ENCODE assay signal across 22 mouse cellular contexts in genomic region chr1:79614456-79614855, GRCm38 (mm10). TPM values are rescaled to one million over a fixed set of nuclear protein-coding genes. Genes with fewer than 3 reads are reported as not detected.
DNase-seq lines count a peak whose midpoint lies in the region; ATAC-seq and TF ChIP-seq lines count a peak whose summit lies in the region.
"Had no signal": no experiment of that assay in that cellular context is flagged by ENCODE, and none has a peak within 500 bp of the region (broad histone marks: within the 10 kb centered on the region; RNA-seq: fewer than 3 reads in every experiment).

No protein-coding gene starts in this region.

- TF ChIP-seq CTCF in liver, embryonic 14.5 days (IDR thresholded peaks at IDR 0.05; ENCODE audit: low read depth): peak; percentile 15; the same call in 1 of the 2 replicates

- H3K4me1 ChIP-seq in liver, embryonic 14.5 days (replicated peaks; ENCODE audit: control insufficient read depth in 2 of 2, insufficient read depth in 2 of 2, low read length in 1 of 2): no peaks in the 10 kb centered on the region
- H3K4me1 ChIP-seq in liver, embryonic 12.5 days: no peaks in the 10 kb centered on the region
- H3K4me1 ChIP-seq in ES-E14 (ENCODE audit: control insufficient read depth in 2 of 2, insufficient read depth in 2 of 2, low read length in 2 of 2, poor library complexity in 1 of 2): no peaks in the 10 kb centered on the region
- no peaks in the 10 kb centered on the region for H3K4me1 ChIP-seq in midbrain, embryonic 14.5 days (ENCODE audit: control insufficient read depth, insufficient read depth, low read length)
- no peaks in the 10 kb centered on the region for H3K4me1 ChIP-seq in midbrain, embryonic 11.5 days (ENCODE audit: control insufficient read depth, insufficient read depth, low read length)
- H3K4me1 ChIP-seq: forebrain, embryonic 10.5 days; limb, embryonic 15.5 days; neural tube, embryonic 12.5 days had no signal

- no peak for ATAC-seq in liver, embryonic 14.5 days (ENCODE audit: insufficient read depth)
- ATAC-seq in liver, embryonic 12.5 days: no peak
- ATAC-seq in midbrain, embryonic 14.5 days (ENCODE audit: low FRiP score, low TSS enrichment): no peak
- ATAC-seq in midbrain, embryonic 11.5 days (ENCODE audit: low FRiP score): no peak
- ATAC-seq: hindbrain, postnatal 0 days; liver, postnatal 0 days had no signal

- H3K4me2 ChIP-seq in liver, embryonic 14.5 days (ENCODE audit: low read depth): no peak overlapping the region
- no peak overlapping the region for H3K4me2 ChIP-seq in liver, embryonic 12.5 days
- no peak overlapping the region for H3K4me2 ChIP-seq in midbrain, embryonic 14.5 days (ENCODE audit: low read length)
- no peak overlapping the region for H3K4me2 ChIP-seq in midbrain, embryonic 11.5 days
- H3K4me2 ChIP-seq: limb, embryonic 15.5 days; neural tube, embryonic 12.5 days had no signal

- no peak for DNase-seq in liver, embryonic 14.5 days (ENCODE audit: low read depth in 3 of 3, low spot score in 3 of 3)
- peak; percentile 36 to 47 for DNase-seq in B cell, adult 2 months
- peak; percentile 16 for DNase-seq in ES-E14 (ENCODE audit: low read depth, low spot score)
- DNase-seq in ZHBTc4 (ENCODE audit: low read depth, low spot score): peak; percentile 62
- DNase-seq in midbrain, embryonic 14.5 days: no peak
- no peak for DNase-seq in midbrain, embryonic 11.5 days (ENCODE audit: low spot score, missing footprints)
- no peak for DNase-seq in kidney, postnatal 10 days
- DNase-seq: adrenal gland, adult 2 months; cerebellum, adult 2 months; cerebellum, postnatal 36 days; gastrocnemius, postnatal 14 days; heart, adult 2 months; kidney, adult 8-10 months; liver, postnatal 0 days; lung, postnatal 4 days; right cerebral cortex, adult 18-20 months; thymus, adult 18-20 months had no signal

- TF ChIP-seq EP300 in liver, embryonic 14.5 days (IDR thresholded peaks at IDR 0.05; ENCODE audit: low read depth): no peak

- H3K27me3 ChIP-seq in liver, embryonic 14.5 days (ENCODE audit: control insufficient read depth, insufficient read depth, low read length): no peaks in the 10 kb centered on the region
- no peaks in the 10 kb centered on the region for H3K27me3 ChIP-seq in liver, embryonic 12.5 days (replicated peaks)
- no peaks in the 10 kb centered on the region for H3K27me3 ChIP-seq in midbrain, embryonic 14.5 days (ENCODE audit: control insufficient read depth, insufficient read depth, low read length)
- no peaks in the 10 kb centered on the region for H3K27me3 ChIP-seq in midbrain, embryonic 11.5 days (ENCODE audit: control insufficient read depth, insufficient read depth, low read length)
- H3K27me3 ChIP-seq: limb, embryonic 15.5 days; neural tube, embryonic 12.5 days had no signal

- H3K9me3 ChIP-seq in liver, embryonic 14.5 days (ENCODE audit: control insufficient read depth, low read length): no peaks in the 10 kb centered on the region; the same call in 1 of the 2 replicates
- peaks cover 8% of the 10 kb centered on the region; the same call in 1 of the 2 replicates for H3K9me3 ChIP-seq in liver, embryonic 12.5 days (replicated peaks)
- H3K9me3 ChIP-seq in ES-E14 (ENCODE audit: control insufficient read depth, insufficient read depth, low read depth, low read length): no peaks in the 10 kb centered on the region
- H3K9me3 ChIP-seq in midbrain, embryonic 14.5 days (ENCODE audit: control insufficient read depth, low read length): peaks cover 7% of the 10 kb centered on the region; the same call in 1 of the 2 replicates
- H3K9me3 ChIP-seq in midbrain, embryonic 11.5 days (ENCODE audit: control insufficient read depth, low read length): peaks cover 5% of the 10 kb centered on the region
- H3K9me3 ChIP-seq: limb, embryonic 15.5 days had no signal

- no peak overlapping the region for H3K9ac ChIP-seq in liver, embryonic 14.5 days (replicated peaks)
- H3K9ac ChIP-seq in liver, embryonic 12.5 days: no peak overlapping the region
- H3K9ac ChIP-seq in ES-E14 (ENCODE audit: insufficient read depth, low read depth, low read length, poor library complexity, severe bottlenecking): no peak overlapping the region
- H3K9ac ChIP-seq in midbrain, embryonic 14.5 days (replicated peaks; ENCODE audit: low read length): no peak overlapping the region
- H3K9ac ChIP-seq in midbrain, embryonic 11.5 days (ENCODE audit: low read length): no peak overlapping the region
- H3K9ac ChIP-seq: limb, embryonic 15.5 days; liver, postnatal 0 days; neural tube, embryonic 12.5 days had no signal

- in situ Hi-C loops in ES-E14 (cut with MboI; ENCODE audit: low sequenced_read_pairs in 2 of 2, unreplicated experiment in 2 of 2): no loop called here

- no peaks in the 10 kb centered on the region for H3K36me3 ChIP-seq in liver, embryonic 14.5 days (replicated peaks; ENCODE audit: control insufficient read depth, insufficient read depth, low read depth)
- peaks cover 4% of the 10 kb centered on the region; the same call in 1 of the 2 replicates for H3K36me3 ChIP-seq in liver, embryonic 12.5 days
- H3K36me3 ChIP-seq in ES-E14 (ENCODE audit: control insufficient read depth, insufficient read depth, low read length, poor library complexity, severe bottlenecking): no peaks in the 10 kb centered on the region
- H3K36me3 ChIP-seq in midbrain, embryonic 14.5 days (ENCODE audit: control insufficient read depth, insufficient read depth, low read length): no peaks in the 10 kb centered on the region
- H3K36me3 ChIP-seq in midbrain, embryonic 11.5 days (ENCODE audit: control insufficient read depth, insufficient read depth, low read length): no peaks in the 10 kb centered on the region
- H3K36me3 ChIP-seq: limb, embryonic 15.5 days; neural tube, embryonic 12.5 days had no signal

- H3K27ac ChIP-seq in liver, embryonic 14.5 days: no peak overlapping the region
- H3K27ac ChIP-seq in liver, embryonic 12.5 days: no peak overlapping the region
- H3K27ac ChIP-seq in ES-E14 (ENCODE audit: insufficient read depth, low read depth, low read length, poor library complexity, severe bottlenecking): no peak overlapping the region
- H3K27ac ChIP-seq in midbrain, embryonic 14.5 days (replicated peaks; ENCODE audit: low read depth, low read length): no peak overlapping the region
- no peak overlapping the region for H3K27ac ChIP-seq in midbrain, embryonic 11.5 days (ENCODE audit: low read depth, low read length)
- H3K27ac ChIP-seq: forebrain, embryonic 10.5 days; heart, adult 2 months; hindbrain, postnatal 0 days; limb, embryonic 15.5 days; neural tube, embryonic 12.5 days had no signal

- H3K4me3 ChIP-seq in liver, embryonic 14.5 days (ENCODE audit: insufficient read depth in 1 of 2, low read depth in 2 of 2, low read length in 2 of 2): no peak overlapping the region
- no peak overlapping the region for H3K4me3 ChIP-seq in liver, embryonic 12.5 days
- no peak overlapping the region for H3K4me3 ChIP-seq in ES-E14 (ENCODE audit: insufficient read depth in 1 of 2, low read depth in 1 of 2, low read length in 2 of 2, poor library complexity in 1 of 2, severe bottlenecking in 1 of 2)
- H3K4me3 ChIP-seq in midbrain, embryonic 14.5 days (replicated peaks; ENCODE audit: low read depth, low read length): no peak overlapping the region
- H3K4me3 ChIP-seq in midbrain, embryonic 11.5 days (ENCODE audit: low read depth, low read length): no peak overlapping the region
- H3K4me3 ChIP-seq: forebrain, embryonic 10.5 days; heart, adult 2 months; limb, embryonic 15.5 days; neural tube, embryonic 12.5 days had no signal

- 79% methylated on average over 6 of the region's 6 CpGs for WGBS in liver, embryonic 14.5 days (ENCODE audit: insufficient replicate concordance)
- WGBS in liver, embryonic 12.5 days (ENCODE audit: insufficient replicate concordance): 78% methylated on average over 6 of the region's 6 CpGs
- 97% methylated on average over 6 of the region's 6 CpGs for WGBS in midbrain, embryonic 14.5 days
- 92% methylated on average over 6 of the region's 6 CpGs for WGBS in midbrain, embryonic 11.5 days

TF ChIP-seq in ES-E14, 5 proteins besides CTCF, POLR2A, EP300 and RAD21:
- TF ChIP-seq MAFK (IDR thresholded peaks at IDR 0.05; ENCODE audit: insufficient read depth, low read depth, low read length) (no peak), ZNF384 (IDR thresholded peaks at IDR 0.05; ENCODE audit: low read depth, low read length) (no peak), ZC3H11A (IDR thresholded peaks at IDR 0.05; ENCODE audit: borderline replicate concordance, low read depth, low read length) (no peak), HCFC1 (IDR thresholded peaks at IDR 0.05; ENCODE audit: borderline replicate concordance, insufficient read depth, low read length) (no peak), CHD2 (IDR thresholded peaks at IDR 0.05; ENCODE audit: low read depth, low read length) (no peak)

RNA-seq across cellular contexts. Expression of gene Ap1s3, which starts 57.3 kb away (rescaled TPM):
- 1.0 and 1.6 TPM in 2 replicates for polyA plus RNA-seq in liver, embryonic 14.5 days (2012; rRNA removed)
- 0.39 and 0.49 TPM in 2 replicates for polyA plus RNA-seq in liver, embryonic 14.5 days (2014; fragmentation: Nextera tagmentation; extraction: Ambion mirVana)
- 0.25 and 0.31 TPM in 2 replicates for polyA plus RNA-seq in liver, embryonic 12.5 days (2016; fragmentation: Nextera tagmentation; extraction: Ambion mirVana)
- total RNA-seq in ES-E14 (2012; rRNA removed): 1.7 and 4.7 TPM in 2 replicates
- polyA plus RNA-seq in midbrain, embryonic 14.5 days (2014; fragmentation: Nextera tagmentation; extraction: Ambion mirVana): 0.38 TPM in 1 of 2 replicates, not detected in the other
- 0.04 and 0.06 TPM in 2 replicates for polyA plus RNA-seq in midbrain, embryonic 11.5 days (2014; fragmentation: Nextera tagmentation; extraction: Ambion mirVana)
- polyA plus RNA-seq: neural tube, embryonic 12.5 days had no signal

Comparison
In these comparisons a context has a peak if more than half of its experiments do, and no peak if none do; other contexts are left out.
1. DNase-seq: peak in B cell, adult 2 months (2 of 2), ES-E14 (single experiment) and ZHBTc4 (single experiment); none in liver, embryonic 14.5 days (0 of 3), midbrain, embryonic 14.5 days (single experiment), midbrain, embryonic 11.5 days (single experiment) and kidney, postnatal 10 days (single experiment).